Mouse (Mus musculus) retina, postnatal 7 days (tissue): ENCODE results near the gene Pcsk5.

Experiments used
- DNase-seq: peaks from one replicate; pipeline ENCODE4 v3.0.0-alpha.2; 2012; ENCODE audit warnings: low read depth, low spot score

Gene Pcsk5

DNA sequence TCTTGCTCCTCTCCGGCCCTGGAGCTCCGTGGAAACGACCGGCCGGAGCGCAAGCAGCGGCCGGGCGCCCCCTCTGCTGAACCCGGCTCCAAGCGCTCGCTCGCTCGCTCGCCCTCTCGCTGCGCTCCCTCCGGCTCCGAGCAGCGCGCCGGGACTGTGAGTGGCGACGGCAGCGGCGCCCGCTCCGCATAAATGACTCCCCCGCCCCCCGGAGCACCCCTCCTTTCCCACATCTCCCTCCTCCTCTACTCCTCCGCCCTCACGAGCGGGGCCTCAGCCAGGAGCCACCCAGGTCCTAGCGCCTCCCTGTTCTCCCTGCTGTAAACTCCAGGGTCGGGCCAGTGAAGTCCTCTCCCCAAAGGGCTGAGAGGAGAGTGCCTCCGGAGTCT is at the start of gene Pcsk5:
Pcsk5 (minus strand) TSS at position 162 of the 389 bp plus-strand sequence.
- peak; percentile 72 for DNase-seq

DNA sequence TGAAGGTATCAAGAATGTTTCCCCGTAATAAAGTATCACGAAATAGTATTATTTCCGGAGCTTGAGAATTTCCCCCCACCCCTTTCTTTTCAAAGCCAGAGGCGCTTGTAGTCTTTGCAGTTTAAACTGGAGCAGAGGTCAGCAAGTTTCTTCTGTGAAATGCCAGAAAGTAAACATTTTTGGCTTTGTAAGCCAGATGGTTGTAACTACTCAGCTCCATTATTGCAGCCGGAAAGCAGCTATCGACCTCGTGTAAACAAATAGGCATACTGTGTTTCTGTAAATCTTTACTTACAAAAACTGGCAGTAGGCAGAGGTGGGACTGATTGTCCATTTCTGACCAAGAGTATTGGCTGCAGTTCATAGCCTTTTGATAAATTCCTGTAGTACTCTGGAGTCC is 38.4 kb upstream of the Pcsk5 start:
- DNase-seq, result no peak

DNA sequence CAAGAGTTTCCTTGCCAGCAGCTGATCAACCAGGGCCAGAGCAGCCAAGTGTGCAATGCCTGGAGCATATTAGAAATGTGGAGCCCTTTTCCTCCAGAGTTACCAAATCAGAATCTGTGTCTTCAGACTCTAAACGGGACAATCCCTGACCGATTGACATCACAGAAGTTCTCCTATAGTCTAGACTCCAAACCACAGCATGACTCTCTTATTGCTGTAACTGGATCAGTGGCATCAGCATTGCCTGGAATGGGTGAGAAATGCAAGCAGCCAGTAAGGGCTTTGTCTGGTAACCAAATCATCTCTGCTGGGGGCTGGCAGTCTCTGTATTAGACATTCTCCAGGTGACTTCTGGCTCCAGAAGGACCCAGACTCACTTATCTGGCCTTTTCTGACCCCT is 37.0 kb upstream of the Pcsk5 start:
- DNase-seq, result no peak

DNA sequence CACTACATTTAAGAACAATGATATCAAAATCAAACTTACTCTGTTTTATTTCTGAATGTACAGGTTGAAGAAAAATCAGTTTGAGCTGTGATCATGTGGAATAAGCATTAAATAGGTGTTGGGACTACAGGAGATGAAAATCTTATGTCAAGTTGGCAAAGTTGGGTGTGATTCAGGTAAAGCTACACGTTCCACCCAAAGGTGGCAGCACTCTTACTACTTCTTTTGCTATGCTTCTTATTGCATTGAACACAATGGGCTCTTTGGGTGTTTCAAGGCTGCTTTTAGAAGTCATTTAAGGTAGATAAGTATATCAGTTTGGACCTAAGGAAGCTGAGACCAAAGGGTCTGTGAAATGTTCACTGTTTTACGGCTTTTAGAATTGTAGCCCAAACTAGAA is 36.3 kb upstream of the Pcsk5 start:
- no peak for DNase-seq

DNA sequence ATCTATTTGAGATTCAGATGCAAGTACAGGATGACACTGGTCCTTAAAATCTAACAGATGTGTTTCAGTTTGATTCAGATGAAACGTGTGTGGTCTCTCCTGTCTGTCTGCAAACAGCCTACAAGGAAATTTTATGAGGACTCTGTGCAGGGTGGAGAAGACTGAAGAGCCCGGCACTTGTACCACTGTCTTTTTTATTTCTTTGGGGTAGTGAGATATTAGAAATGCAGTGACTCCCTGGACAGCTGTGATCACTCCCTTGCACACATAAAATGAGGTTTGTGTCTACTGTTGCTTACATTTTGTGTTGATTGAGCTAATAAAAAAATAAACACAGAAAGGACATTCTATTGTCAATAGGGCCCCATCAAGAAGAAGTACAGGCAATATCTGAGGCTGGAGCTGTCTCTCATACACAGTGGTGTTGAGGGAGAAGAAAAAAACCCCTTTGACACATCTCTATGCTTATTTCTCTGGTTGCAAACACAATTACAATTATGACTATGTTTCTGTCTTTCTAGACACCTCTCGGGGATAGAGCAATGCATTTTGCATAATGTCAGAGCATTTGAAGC is 29.0 kb upstream of the Pcsk5 start:
- DNase-seq, result no peak

DNA sequence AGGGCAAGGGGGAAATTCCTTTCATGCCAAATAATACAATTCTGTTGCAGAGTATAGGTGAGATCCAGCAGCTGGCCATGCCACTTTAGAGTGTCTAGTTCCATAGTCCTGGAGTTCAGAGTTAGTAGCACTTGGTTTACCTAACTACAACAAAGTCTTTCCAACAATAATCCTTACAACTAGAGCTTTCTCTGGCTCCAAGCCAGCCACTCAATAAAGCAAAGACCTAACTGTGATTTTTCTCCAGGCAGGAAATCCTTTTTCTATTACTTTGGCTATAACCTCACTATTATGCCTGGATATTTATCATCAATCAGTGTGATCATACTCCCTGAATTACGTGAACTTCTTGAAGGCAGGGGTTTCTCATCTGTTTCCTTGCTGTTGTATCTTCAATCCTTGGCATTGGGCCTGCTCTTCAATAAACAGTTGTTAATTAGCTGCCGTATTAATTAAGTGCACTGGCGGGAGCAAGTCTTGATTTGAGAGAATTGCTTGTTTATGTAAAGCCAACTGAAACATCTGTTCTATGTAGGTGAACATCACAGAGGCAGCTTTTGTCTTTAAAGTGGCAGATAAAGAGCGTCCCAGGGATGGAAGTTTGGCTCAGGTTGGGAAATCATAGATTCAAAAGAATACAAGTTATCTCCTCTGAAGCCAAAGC is 23.1 kb upstream of the Pcsk5 start:
- no peak for DNase-seq

DNA sequence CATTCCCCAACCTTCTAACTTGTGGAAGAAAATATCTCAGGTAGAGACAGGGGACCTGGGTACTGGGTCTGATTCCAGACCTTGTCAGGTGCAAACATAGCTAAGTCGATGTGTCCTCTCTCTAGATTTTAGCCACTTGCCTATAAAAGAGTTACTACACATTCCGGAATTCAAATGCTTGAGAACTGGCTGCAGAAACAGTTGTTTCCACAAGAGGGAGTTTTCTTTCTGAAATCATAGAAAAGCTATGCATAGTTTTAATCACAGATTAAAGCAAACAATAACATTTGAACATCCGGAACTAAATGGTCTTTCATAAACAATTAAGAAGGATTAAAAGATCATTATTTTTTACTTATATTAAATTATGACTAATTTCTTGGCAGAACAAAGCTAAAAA is 19.3 kb upstream of the Pcsk5 start:
- DNase-seq, result no peak

DNA sequence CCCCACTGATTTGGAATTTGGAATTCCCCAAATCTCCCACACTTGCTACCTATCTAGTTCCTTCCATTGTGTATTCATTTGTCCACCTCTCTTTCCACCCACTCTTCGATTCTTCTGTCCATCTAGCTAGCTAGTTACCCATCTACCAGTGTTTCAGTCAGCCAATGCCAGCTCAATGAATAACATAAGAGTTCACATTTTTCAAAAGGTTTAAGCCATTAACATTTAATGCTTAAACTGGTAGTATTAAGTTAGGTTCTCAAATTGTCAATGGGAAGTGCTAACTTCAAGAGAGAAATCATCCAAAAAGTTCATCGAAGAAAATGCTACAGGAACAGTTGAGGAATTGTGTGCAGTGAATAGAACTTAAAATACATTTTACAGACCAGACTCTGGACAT is 11.0 kb upstream of the Pcsk5 start:
- no peak for DNase-seq

DNA sequence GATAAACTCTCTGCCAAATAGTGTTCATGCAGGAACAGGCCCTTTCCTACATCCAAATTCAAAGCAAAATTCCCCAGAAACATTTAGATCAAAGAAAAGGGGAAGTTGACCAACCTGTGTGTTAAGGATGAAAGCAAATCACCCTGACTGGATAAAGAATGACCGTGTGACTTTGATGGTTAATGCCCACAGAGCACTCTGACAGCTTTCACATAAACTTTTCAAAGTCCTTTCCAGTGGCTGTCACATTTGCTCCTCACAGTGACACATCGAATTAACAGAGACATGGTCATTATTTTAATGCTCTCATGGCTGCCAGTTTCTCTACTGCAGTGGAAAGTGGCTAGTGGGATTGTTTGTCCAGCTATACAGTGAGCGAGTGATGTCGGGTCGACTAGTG is 8.5 kb upstream of the Pcsk5 start:
- no peak for DNase-seq

DNA sequence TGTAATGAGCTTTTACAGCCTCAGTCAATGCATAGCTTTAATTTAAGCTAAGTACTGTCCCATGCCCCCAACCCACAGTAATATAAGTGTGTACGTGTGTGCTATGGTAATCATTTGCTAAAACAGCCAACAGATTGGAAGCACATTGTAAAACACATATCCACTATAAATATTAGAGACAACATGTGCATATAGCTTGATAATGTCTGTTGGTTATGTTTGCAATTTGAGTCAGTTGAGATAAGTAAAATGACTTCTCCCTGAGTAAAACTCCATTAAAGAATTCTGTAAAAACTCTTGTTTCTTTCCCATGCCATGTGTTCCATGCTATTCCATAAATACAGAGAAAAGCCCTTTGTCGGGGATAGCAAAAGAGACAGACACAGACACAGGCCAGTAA is 4.2 kb upstream of the Pcsk5 start:
- DNase-seq, result no peak

DNA sequence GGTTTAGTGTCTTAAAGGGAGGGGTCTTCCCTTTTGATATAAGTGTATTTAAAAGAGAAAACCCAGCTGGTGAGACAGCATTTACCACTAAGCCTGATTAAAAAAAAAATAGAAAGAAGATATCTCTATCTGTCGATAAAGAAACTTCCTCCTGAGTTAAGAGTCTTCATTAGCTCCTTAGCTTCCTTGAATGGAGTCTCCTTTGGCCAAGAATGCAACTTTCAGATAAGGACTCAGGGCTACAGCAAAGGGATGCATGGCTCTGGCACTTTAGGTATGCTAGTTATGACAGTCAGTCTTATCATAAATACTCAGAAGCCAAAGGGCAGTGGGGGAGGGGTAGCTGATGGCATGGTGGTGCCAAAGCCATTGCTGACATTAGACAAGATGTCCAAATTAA is 2.4 kb upstream of the Pcsk5 start:
- no peak for DNase-seq

DNA sequence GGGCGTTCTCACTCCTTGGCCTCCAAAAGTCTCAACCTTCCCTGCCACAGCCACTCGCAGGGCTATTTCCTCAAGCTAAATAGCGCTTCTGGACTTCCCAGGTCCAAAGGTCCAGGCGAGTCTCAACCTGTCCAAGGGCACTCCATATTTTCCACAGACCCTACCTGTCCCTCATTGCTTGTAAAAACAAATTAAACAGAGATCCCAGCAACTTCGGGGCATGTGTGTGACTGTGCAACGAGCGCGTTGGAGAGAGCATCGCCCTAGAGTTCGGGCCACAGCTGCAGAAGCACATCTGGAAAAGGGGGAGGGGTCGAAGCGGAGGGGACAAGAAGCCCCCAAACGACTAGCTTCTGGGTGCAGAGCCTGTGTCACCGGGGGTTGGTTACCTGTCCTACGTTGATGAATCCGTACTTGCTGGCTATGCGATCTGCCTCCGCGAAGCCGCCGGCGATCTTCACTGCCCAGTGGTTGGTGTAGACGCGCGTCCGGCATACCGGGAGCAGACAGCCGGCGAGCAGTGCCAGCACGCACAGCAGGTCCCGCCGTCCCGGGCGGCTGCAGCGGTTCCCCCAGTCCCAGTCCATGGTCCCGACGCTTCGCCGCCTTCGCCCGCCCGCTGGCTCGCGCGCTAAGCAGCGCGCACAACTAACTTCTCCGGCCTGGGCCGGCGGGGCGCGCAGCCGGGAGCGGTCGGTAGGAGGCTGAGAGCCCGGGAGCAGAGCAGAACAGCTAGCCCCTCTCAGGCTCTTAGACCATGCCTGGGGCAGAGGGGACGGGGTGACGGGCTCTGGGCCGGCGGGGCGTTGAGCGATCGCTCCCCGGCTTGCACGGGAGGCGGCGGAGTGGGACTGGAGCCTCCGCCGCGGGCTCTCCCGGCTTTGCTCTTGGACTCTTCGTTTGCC is 614 bp downstream of the Pcsk5 start:
- DNase-seq, result no peak

DNA sequence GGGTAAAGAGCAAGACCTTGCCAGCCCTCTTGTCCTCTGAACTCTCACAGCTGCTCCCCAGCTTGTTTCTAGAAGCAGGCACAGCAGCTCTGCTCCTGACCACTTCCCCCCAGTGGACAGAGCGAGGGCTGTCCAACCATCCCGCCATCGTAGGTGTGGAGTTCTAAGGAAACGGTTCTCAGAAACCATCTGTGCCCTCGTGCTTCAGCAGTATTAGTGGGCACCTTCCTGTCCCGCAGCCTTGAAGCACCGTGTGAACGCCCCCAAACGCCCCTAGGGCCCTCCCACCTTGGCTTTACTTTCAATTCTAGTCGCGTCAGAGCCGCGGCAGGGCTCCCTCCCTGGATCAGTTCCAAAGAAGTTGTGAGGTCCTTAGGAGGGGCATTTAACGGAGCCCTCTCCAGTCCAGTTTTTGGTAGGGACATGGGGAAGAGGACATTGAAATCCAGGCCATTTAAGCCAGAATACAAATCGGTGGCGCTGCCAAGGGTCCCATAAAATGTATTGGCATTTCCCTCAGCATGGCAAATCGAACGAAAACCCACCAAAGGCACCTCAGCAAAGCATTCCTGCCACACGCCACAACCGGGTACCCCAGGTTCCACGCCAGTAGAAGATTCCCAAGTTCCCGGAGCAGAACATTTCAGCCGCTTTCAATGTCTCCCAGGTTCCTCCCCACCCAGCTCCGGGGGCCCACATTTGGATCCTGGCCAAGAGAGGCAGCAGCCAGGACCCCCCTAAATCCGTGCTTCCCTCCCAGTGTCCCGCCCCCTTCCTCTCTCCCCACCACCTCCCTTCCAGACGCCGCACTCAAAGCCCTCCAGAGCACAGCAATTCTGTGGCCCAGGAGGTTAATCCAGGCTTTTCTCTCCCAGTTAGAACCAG is 1.5 kb downstream of the Pcsk5 start:
- DNase-seq, result peak; percentile 16

DNA sequence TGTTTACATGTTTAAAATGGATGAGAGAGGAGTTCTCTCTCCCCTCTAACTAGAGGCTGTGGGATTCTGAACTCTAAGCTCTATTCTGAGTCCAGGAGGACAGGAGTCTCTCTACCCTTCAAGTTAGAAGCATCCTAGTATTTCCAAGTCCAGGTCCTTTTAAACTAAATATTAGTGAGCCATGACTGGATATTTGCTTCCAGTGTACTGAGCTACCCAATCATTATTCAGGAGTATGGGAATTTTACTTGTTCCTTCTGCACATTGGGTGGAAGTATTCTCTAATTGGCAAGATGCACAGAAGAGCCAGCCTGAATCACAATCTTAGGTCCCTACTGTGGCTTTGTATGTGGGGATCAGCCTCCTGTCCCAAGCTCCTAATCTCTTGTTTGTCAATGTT is 2.5 kb downstream of the Pcsk5 start:
- no peak for DNase-seq

DNA sequence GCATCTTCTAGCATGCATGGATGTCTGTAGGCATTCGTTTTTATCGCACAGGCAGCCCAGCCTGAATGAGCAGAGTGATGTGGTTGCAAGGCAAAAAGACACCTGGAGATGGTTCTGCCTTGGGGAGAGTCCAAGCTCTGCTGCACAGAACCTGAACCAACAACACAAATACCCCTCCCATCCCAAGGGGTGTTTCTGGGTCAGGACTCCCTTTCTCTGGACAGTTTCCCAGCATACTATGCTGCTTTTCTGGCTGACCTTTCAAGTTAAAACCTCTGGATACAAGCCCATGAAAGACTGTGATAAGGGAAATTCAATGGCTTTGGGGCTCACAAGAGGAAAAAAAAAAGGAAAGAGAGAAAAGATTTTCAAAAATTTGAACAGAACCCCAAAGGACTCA is 6.1 kb downstream of the Pcsk5 start:
- no peak for DNase-seq

DNA sequence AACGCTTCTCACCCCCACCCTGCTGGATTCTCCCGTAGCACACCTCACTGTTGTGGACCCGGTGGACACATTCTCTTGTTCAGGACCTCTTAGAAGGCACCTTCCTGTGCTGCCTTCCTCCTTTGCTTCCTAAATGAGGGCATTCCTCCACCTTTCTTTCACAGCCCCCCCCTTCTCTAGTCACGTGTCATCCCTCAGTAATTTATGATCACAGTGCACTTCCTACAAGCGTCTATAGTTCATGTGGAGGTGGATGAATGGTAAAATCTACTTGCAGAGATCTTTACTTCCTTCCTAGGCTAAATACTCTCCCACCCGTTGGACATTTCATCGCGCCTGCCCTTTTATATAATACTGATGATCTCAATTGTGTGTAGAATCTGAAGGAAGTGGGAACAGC is 9.0 kb downstream of the Pcsk5 start:
- no peak for DNase-seq

DNA sequence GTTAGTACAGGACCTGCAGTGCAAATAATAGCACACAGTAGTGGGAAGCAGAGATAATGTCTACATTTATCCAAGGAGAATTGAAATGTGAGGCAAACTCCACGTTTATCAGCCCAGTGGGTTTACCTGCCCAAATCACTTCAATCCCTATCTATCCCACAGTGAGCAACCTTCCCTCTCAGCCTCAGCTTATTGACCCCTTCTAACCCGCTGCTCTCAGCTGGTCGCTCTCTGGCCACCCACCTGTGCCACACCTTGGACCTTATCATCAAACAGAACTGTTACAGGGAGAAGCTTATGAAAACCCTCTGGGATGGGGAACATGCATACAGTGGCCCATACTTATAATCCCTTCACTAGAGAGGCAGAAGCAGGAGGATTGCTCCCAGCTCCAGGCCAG is 10.7 kb downstream of the Pcsk5 start:
- no peak for DNase-seq

DNA sequence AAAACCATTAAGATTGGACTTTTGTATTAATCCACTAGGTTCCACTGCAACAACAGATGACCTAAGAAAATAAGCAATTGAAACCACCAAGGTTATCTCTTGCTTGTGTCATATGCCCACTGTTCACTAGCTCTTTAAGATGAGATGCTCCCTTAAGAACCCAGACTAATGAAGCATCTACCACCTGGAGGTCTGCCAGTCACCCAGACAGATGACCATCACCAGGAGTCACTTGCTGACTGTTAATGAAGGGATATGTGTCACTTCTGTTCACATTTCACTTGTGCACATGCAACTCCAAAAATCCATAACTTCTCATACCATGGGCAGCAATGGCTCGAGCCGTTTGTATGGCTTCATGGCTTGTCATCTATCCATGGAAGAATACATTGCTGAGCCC is 17.4 kb downstream of the Pcsk5 start:
- no peak for DNase-seq

DNA sequence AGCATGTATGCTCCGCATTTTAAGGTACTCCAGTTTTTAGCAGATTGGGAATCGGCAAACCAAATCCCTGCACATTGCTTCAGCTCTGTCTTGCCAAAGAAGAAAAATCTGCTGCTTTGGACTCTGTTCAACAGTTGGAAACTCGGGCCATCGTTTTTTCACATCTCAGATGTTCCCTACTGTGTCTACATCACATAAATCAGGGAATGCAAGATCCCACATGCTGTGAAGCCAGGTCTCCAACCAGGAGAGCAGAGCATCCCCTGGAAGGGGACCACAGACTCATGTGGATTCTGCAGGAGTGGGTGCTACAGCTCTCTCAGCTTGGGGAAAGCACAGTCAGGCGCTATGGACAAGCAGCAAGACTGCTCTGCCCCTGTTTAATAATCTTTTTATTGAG is 18.4 kb downstream of the Pcsk5 start:
- DNase-seq, result no peak

DNA sequence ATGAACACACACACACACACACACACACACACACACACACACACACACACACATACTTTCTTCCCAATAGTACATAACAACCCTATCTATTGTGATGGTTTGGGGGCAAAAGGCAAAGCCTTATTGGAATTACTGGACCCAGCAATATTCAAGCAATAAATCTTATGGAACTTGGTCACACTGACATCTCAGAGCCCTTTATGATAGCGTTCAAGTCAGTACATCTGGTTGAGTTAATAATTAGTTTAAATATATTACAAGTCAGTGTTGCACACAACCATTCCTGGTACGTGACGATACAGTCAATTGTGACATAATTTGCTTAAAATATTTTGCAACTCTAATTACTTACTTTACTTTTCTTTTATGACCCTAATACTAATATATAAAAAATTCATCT is 22.4 kb downstream of the Pcsk5 start:
- no peak for DNase-seq

DNA sequence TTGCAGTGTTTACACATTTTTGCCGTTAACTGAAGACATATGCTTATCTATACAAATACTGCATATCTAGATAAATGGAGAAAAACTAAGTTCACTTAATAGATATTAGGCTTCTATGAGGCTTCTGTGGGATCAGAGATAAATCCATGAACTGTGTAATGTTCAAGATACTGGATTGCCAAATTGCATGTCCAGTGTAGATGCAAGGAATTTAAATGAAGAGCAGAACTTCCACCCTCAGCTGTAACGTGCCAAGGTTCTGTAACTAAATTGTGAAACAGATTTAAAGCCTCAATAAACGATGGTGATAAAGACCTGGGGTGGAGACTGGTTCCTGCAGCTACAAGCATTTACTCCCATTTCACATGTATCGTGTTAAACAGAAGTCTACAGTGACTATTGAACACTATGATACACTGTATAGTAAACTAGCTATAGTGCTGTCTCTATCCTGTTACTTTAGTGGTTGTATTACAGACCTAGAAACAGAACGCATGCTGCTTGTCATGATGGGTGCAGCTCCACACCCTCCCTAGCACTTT is 23.9 kb downstream of the Pcsk5 start:
- DNase-seq, result no peak

DNA sequence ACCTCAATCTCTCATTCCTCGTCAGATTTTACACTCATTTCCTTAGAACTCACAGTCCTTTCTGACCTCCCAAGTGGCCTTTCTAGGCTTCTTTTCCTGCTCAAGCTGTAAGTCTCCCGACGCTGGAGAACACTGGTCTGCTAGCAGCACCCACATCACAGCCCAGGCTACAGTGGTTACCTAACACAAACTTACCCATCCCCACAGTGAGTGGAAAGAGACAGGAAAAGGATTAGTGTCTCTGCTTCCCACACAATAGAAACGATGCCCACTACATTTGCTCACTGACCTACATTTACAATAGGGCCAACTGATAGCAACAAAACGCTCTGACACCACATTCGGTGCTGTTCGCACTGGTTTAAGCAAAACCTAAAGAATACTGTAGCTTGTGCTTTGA is 24.8 kb downstream of the Pcsk5 start:
- no peak for DNase-seq
